Mouse (Mus musculus) hindbrain, embryonic 16.5 days (tissue): Measurements from ENCODE around the gene Hist1h2bh. TPM values are rescaled to one million over a fixed set of nuclear protein-coding genes. Genes with fewer than 3 reads are reported as not detected.
"Not testable (repeated sequence)": the region's sequence is repeated elsewhere in the genome, so short reads cannot be mapped to it uniquely, and the experiment has no call there.

Experiments
- ATAC-seq: fragments of 200-750 bp; cut with Nextera tagmentation; 2 replicates; pipeline ENCODE4 v1.8.0; 2017; ENCODE audit warnings: moderate TSS enrichment, moderate library complexity
- H3K27ac ChIP-seq: fragments of 300-500 bp; sonication (generic); 2 replicates; pipeline ENCODE4 v1.5.1; 2014; ENCODE audit warnings: low read depth, mild to moderate bottlenecking, control low read depth, low read length, moderate library complexity
- H3K27me3 ChIP-seq: fragments of 300-500 bp; sonication (generic); replicated peaks from 2 replicates; pipeline ENCODE4 v1.6.1; 2014; ENCODE audit warnings: low read length; ENCODE audit not compliant: control insufficient read depth, insufficient read depth
- H3K36me3 ChIP-seq: fragments of 300-500 bp; sonication (generic); 2 replicates; pipeline ENCODE4 v1.6.1; 2014; ENCODE audit warnings: mild to moderate bottlenecking, low read length, moderate library complexity, mixed read lengths; ENCODE audit not compliant: control insufficient read depth, insufficient read depth
- H3K4me1 ChIP-seq: fragments of 300-500 bp; sonication (generic); 2 replicates; pipeline ENCODE4 v1.6.1; 2014; ENCODE audit warnings: low read depth, low read length; ENCODE audit not compliant: control insufficient read depth, insufficient read depth
- H3K4me2 ChIP-seq: fragments of 300-500 bp; sonication (generic); 2 replicates; pipeline ENCODE4 v1.6.1; 2014; ENCODE audit warnings: mild to moderate bottlenecking, low read length, control low read depth, moderate library complexity
- H3K4me3 ChIP-seq: fragments of 300-500 bp; sonication (generic); 2 replicates; pipeline ENCODE4 v1.5.1; 2014; ENCODE audit warnings: mild to moderate bottlenecking, low read length, control low read depth, moderate library complexity
- H3K9ac ChIP-seq: fragments of 300-500 bp; sonication (generic); 2 replicates; pipeline ENCODE4 v1.6.1; 2014; ENCODE audit warnings: low read depth, mild to moderate bottlenecking, control low read depth, low read length, moderate library complexity
- H3K9me3 ChIP-seq: fragments of 300-500 bp; sonication (generic); 2 replicates; pipeline ENCODE4 v1.6.1; 2014; ENCODE audit warnings: mild to moderate bottlenecking, low read length, moderate library complexity; ENCODE audit not compliant: control insufficient read depth
- WGBS: fragments of 180-500 bp; shearing (Covaris S2); extraction: QIAGEN DNeasy Blood & Tissue Kit; methylation state at CpG from one replicate; pipeline ENCODE4 v1.1.7; 2014; 5-methylcytosine and 5-hydroxymethylcytosine counted together
- polyA plus RNA-seq: library from polyadenylated mRNA; unstranded; fragments of >200 nt; fragmentation: Nextera tagmentation; extraction: Ambion mirVana; gene quantifications from 2 replicates; pipeline ENCODE4 v1.2.1, GENCODE M21; 2015

The Hist1h2bh gene
- polyA plus RNA-seq, 1 experiment from 2014 or later, result 0.29 TPM

DNA sequence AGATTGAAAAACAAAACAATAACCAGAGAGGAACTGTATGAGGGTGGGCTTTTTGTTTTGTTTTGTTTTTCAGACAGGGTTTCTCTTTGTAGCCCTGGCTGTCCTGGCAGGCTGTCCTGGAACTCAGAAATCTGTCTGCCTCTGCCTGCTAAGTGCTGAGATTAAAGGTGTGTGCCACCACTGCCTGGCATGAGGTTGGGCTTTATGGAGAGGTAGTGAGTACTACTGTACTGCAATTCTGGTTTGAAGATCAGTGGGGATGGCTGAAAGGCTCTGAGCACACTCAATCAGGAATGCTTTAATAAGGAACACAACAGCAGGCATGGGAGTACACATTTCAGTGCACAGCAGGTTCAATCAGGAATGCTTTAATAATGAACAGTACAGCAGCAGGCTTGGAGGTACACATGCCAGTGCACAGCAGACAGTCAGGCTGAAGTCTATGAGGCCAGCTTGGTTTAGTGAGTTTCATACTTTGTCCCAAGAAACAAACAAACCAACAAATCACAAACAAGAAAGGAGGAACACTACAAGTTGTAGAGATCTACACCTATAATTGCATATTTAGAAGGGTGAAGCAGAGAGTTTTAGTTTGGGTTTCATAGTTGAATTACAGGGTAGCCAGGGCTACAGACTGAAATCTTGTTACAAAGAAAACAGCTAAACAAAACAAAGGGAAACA, 40.3 kb upstream of the Hist1h2bh start:
- H3K27me3 ChIP-seq, result no peaks in the 10 kb centered on the region
- H3K9me3 ChIP-seq, result no peaks in the 10 kb centered on the region
- ATAC-seq, result no peak
- no peak overlapping the region for H3K9ac ChIP-seq
- no peak overlapping the region for H3K4me2 ChIP-seq
- no peak overlapping the region for H3K4me3 ChIP-seq
- H3K4me1 ChIP-seq, result peaks cover 18% of the 10 kb centered on the region
- H3K36me3 ChIP-seq, result no peaks in the 10 kb centered on the region
- no peak overlapping the region for H3K27ac ChIP-seq

DNA sequence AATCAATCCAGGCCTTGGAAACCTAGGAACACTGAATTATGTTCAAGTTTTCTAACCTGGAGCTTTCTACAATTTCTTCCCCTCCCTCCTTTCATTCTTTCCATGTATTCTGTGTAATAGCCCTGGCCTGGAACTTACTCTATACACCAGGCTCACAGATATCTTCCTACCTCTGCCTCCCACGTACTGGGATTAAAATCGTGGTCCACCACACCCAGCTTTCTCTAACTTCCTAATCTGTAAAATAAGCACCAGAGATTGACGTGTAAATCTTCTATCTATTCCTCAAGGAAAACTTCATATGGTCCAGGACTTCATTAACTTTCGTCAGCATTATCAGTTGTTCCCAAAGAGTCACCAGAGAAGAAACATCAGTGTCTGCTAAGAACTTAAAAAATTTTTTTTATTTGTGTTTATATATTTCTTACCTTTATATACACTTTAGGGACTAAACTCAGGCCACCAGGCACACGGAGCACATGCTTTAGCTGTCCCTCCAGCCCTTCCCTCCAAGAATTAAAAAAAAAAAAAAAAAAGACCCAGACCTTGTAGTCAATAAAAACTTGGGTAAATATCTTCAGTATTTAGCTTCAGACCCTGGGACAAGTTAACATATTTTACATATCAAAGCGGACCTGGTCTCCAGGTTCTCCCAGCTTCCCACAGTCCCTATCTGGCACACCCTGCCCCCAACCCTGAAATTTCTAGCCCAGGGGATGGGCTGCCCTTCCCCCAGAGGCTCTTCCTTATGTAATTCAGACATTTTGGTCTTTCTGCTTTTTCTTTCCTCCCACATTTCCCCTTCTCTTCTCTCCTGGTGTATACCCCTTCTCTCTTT, 39.2 kb upstream of the Hist1h2bh start:
- Histone ChIP-seq H3K4me2 (peak overlapping the region; percentile 95), H3K9me3 (no peaks in the 10 kb centered on the region), H3K27ac (peak overlapping the region; percentile 75; the same call in 1 of the 2 replicates), H3K9ac (peak overlapping the region; percentile 62; the same call in 1 of the 2 replicates), H3K27me3 (no peaks in the 10 kb centered on the region), H3K36me3 (no peaks in the 10 kb centered on the region), H3K4me1 (peaks cover 18% of the 10 kb centered on the region), H3K4me3 (peak overlapping the region; percentile 52)
- no peak for ATAC-seq
- 11% methylated on average over 6 of the region's 6 CpGs for WGBS

DNA sequence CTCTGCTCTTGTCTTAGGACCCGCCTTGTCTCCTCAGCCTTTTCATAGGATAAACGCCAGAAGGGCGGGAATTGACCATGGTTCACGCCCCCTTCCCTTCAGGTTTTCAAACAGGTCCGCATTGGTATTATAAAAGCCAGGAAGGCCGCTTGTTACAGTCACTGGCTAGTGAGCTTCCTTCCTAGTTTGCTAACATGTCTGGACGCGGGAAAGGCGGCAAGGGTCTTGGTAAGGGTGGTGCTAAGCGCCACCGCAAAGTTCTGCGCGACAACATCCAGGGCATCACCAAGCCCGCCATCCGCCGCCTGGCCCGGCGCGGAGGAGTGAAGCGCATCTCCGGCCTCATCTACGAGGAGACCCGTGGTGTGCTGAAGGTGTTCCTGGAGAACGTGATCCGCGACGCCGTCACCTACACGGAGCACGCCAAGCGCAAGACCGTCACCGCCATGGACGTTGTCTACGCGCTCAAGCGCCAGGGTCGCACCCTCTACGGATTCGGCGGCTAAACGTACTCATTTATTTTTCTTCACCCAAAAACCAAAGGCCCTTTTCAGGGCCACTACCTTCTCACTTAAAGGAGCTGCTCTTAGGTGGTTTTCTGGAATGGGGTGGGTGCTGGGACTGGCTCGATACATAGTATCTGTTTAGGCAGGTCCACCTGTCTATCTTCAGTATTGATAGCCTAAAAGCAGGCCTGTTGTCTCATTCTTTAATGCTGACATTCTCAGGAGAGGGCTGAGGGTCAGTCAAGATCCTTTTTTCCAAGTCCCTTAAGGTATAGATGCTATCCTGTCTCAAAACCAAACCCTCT, 38.4 kb upstream of the Hist1h2bh start, which contains the start of gene Hist1h4d:
Gene Hist1h4d (plus strand): TSS at position 191 of the 811 bp plus-strand sequence.
- WGBS, result under 1% methylated on average over 43 of the region's 43 CpGs
- Histone ChIP-seq H3K9me3 (no peaks in the 10 kb centered on the region), H3K9ac (peak within 1 kb of the TSS; percentile 62), H3K4me2 (peak within 1 kb of the TSS; percentile 95), H3K27ac (peak within 1 kb of the TSS; percentile 75), H3K36me3 (no peaks in the 10 kb centered on the region), H3K4me3 (peak within 1 kb of the TSS; percentile 52), H3K27me3 (no peaks in the 10 kb centered on the region), H3K4me1 (peaks cover 17% of the 10 kb centered on the region)
- ATAC-seq, result peak; percentile 94

DNA sequence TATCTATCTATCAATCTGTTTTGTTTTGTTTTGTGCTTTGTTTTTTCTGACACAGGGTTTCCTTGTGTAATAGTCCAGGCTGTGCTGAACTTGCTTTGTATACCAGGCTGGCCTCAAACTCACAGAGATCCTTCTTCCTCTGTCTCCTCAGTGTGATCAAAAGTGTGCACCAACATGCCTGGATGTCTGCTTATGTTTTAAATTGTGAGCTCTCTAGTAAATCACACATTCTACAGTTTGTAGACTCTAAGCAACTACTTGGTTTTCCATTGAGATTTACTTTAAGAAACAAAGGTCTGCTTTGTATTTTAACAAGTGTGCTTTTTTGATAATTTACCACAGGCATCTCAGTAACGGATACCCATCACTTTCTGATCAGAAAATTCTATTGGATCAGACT, 34.6 kb upstream of the Hist1h2bh start:
- 100% methylated on average over 1 of the region's 1 CpGs for WGBS
- no peak overlapping the region for H3K4me2 ChIP-seq
- H3K9me3 ChIP-seq, result no peaks in the 10 kb centered on the region
- H3K4me3 ChIP-seq, result no peak overlapping the region
- H3K27ac ChIP-seq, result no peak overlapping the region
- no peaks in the 10 kb centered on the region for H3K27me3 ChIP-seq
- H3K4me1 ChIP-seq, result peaks cover 19% of the 10 kb centered on the region
- no peak overlapping the region for H3K9ac ChIP-seq
- H3K36me3 ChIP-seq, result no peaks in the 10 kb centered on the region
- no peak for ATAC-seq

DNA sequence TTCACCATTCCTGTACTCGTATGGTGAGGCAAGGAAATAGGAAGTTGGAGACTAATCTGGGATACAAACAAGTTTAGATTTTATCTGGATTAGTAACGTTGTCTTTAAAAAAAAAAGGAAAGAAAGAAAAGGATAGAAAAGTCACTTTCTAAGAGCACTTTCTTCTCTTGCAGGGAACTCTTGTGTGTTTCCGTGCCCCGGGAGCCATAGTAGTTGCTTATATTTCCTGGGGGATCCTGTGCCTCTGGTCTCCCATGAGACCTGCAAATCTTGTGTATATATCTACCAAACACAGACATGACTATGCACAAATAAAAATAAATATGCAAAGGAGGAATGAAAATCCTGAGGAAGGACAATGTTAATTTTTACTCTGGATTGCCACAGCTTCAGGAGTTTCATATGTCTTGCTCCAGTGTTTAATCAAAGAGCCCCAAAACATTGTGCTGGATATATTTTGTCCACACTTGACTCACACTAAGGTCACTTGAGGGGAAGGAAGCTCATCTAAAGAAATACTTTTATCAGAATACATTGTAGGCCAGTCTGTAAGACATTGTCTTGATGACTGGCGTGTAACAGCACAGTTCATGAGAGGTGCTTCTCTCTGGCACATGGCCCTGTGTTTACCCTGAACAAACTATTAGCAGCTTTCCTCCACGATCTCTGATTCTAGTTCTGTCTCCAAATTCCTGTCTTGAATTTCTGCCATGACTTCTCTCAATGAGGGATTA, 33.9 kb upstream of the Hist1h2bh start:
- Histone ChIP-seq H3K4me1 (peaks cover 21% of the 10 kb centered on the region), H3K4me3 (no peak overlapping the region), H3K9me3 (no peaks in the 10 kb centered on the region), H3K27ac (peak overlapping the region; percentile 23; the same call in 1 of the 2 replicates), H3K27me3 (no peaks in the 10 kb centered on the region), H3K4me2 (peak overlapping the region; percentile 71), H3K9ac (no peak overlapping the region), H3K36me3 (no peaks in the 10 kb centered on the region)
- WGBS, result 52% methylated on average over 6 of the region's 6 CpGs
- ATAC-seq, result no peak

DNA sequence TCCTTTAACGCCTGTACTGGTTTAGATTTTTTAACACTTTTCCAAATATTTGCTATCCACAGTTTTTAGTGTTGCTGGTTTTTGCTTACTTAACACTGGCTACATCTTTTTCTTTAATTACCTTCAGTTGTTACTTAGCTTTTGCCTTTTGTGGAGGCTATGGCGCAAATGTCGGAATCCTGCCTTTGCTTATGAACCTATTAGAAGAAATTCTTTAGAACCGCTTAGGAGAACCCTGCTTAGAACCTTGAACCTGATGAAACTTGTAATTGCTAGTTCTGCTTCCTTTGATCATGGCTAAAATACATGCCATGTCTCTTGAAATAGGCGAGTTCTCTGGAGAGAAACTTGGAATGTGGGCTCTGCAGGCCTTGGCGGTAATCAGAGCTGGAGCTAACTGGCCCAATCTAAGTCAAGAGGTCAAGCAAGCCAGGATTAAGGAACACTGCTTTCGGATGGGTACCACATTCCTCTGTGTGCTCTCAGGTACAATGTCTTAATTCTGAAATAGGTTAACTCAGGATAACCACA, 33.2 kb upstream of the Hist1h2bh start:
- Histone ChIP-seq H3K4me2 (peak overlapping the region; percentile 71), H3K4me3 (peak overlapping the region; percentile 42), H3K4me1 (peaks cover 21% of the 10 kb centered on the region), H3K9ac (peak overlapping the region; percentile 59; the same call in 1 of the 2 replicates), H3K27me3 (no peaks in the 10 kb centered on the region), H3K9me3 (no peaks in the 10 kb centered on the region), H3K27ac (peak overlapping the region; percentile 71), H3K36me3 (no peaks in the 10 kb centered on the region)
- WGBS, result 6% methylated on average over 7 of the region's 7 CpGs
- no peak for ATAC-seq

DNA sequence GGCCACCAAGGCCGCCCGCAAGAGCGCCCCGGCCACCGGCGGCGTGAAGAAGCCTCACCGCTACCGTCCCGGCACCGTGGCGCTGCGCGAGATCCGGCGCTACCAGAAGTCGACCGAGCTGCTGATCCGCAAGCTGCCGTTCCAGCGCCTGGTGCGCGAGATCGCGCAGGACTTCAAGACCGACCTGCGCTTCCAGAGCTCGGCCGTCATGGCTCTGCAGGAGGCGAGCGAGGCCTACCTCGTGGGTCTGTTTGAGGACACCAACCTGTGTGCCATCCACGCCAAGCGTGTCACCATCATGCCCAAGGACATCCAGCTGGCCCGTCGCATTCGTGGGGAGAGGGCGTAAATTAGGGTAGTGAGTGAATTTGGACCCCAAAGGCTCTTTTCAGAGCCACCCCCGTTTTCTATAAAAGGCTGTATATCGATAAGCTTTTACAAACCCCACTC, 32.7 kb upstream of the Hist1h2bh start:
- not testable (repeated sequence) for H3K9me3 ChIP-seq, ATAC-seq, H3K27me3 ChIP-seq, H3K36me3 ChIP-seq
- peaks cover 21% of the 10 kb centered on the region for H3K4me1 ChIP-seq
- 1% methylated on average over 8 of the region's 40 CpGs for WGBS
- H3K4me2 ChIP-seq, result peak overlapping the region; percentile 71
- H3K4me3 ChIP-seq, result peak overlapping the region; percentile 42
- H3K27ac ChIP-seq, result peak overlapping the region; percentile 71
- H3K9ac ChIP-seq, result peak overlapping the region; percentile 59

DNA sequence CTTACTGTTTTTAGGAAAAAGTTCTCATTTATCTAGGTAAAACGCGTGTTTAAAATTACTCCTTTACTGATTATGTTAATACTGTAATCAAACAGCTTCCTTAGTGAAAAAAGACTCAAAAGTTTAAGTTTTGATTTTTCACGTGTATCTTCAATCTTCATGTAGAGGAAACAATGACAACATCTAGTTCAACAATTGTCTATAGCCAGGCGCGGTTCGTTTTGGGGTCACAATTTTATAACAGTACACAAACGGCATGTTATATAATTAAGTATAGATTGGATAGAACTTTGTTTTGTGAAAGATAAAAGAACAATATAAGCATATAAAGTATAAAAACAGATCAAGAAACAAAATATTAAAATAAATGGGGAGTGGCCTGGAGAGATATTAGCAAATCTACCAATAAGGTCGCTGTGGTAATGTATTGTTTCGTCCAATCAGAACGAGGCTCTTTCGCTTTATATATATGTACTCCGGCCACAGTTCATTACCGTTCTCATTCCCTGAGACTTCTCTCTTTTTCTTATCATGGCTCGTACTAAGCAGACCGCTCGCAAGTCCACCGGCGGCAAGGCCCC, 32.2 kb upstream of the Hist1h2bh start, which contains the start of gene Hist1h3d:
Gene Hist1h3d (plus strand): TSS at position 493 of the 581 bp plus-strand sequence.
- H3K36me3 ChIP-seq, result no peaks in the 10 kb centered on the region
- H3K4me3 ChIP-seq, result peak within 1 kb of the TSS; percentile 42
- H3K27me3 ChIP-seq, result no peaks in the 10 kb centered on the region
- H3K4me2 ChIP-seq, result peak within 1 kb of the TSS; percentile 71
- under 1% methylated on average over 18 of the region's 18 CpGs for WGBS
- peak within 1 kb of the TSS; percentile 59 for H3K9ac ChIP-seq
- ATAC-seq, result peak; percentile 68
- no peaks in the 10 kb centered on the region for H3K9me3 ChIP-seq
- peak within 1 kb of the TSS; percentile 72 for H3K27ac ChIP-seq
- H3K4me1 ChIP-seq, result peaks cover 21% of the 10 kb centered on the region
